Mouse (Mus musculus): ENCODE measurements around the gene Plscr3.
A peak's percentile ranks its signal among the peaks of the same experiment; 100 is the strongest.

- TF ChIP-seq RCOR1 (IDR thresholded peaks at IDR 0.05; ENCODE audit: low read depth, low read length), result no peak
- no peak for TF ChIP-seq CTCF (IDR thresholded peaks at IDR 0.05 in 2 of 3, conservative IDR thresholded peaks at IDR 0.05 in 1 of 3; ENCODE audit: control insufficient read depth in 1 of 3, insufficient read depth in 1 of 3, low read depth in 2 of 3, low read length in 3 of 3, poor library complexity in 1 of 3, severe bottlenecking in 1 of 3)
- TF ChIP-seq ZC3H11A (IDR thresholded peaks at IDR 0.05; ENCODE audit: low read depth, low read length), result no peak
- no peak for TF ChIP-seq POLR2AphosphoS5 (IDR thresholded peaks at IDR 0.05; ENCODE audit: borderline replicate concordance, low read depth, low read length)
- peak; percentile 81 for TF ChIP-seq NELFE (IDR thresholded peaks at IDR 0.05; ENCODE audit: low read depth, low read length)
- TF ChIP-seq GATA1 (IDR thresholded peaks at IDR 0.05; ENCODE audit: low read depth, low read length), result no peak
- no peak for TF ChIP-seq MEF2A (IDR thresholded peaks at IDR 0.05; ENCODE audit: extremely low read depth, insufficient replicate concordance, low read depth, low read length, poor library complexity, severe bottlenecking)
- TF ChIP-seq ETS1 (IDR thresholded peaks at IDR 0.05; ENCODE audit: low read depth, low read length), result 0 out of 2 replicates have a peak, but pooled peaks have one; percentile 45
- 0 out of 2 replicates have a peak, but pooled peaks have one; percentile 4 for TF ChIP-seq E2F4 (IDR thresholded peaks at IDR 0.05; ENCODE audit: borderline replicate concordance, low read depth, low read length)
- TF ChIP-seq POLR2A (IDR thresholded peaks at IDR 0.05; ENCODE audit: control insufficient read depth in 1 of 2, insufficient read depth in 1 of 2, low read depth in 1 of 2, low read length in 2 of 2, poor library complexity in 1 of 2), result peak in 1 of 2 experiments; percentile 88; a peak in 3 of 4 replicates
- TF ChIP-seq EP300 (IDR thresholded peaks at IDR 0.05; ENCODE audit: low read depth in 1 of 2, low read length in 2 of 2), result peak in 1 of 2 experiments; percentile 2; a peak in 1 of 4 replicates
- peak; percentile 61; the same call in 1 of the 2 replicates for TF ChIP-seq MAX (IDR thresholded peaks at IDR 0.05; ENCODE audit: low read length)
- TF ChIP-seq USF1 (IDR thresholded peaks at IDR 0.05; ENCODE audit: low read depth, low read length), result peak; percentile 78
Measured at GRCm38 (mm10) chr11:69837952-69838713, 8.0 kb upstream of the Plscr3 start, which contains the start of gene Tmem256.

All from MEL (cell line).